Mouse (Mus musculus) embryonic facial prominence, embryonic 14.5 days (tissue): ENCODE measurements around the gene Txndc16. TPM values are rescaled to one million over a fixed set of nuclear protein-coding genes. Genes with fewer than 3 reads are reported as not detected.

Experiments
- polyA plus RNA-seq: library from polyadenylated mRNA; unstranded; fragments of >200 nt; fragmentation: Nextera tagmentation; extraction: Ambion mirVana; gene quantifications from 2 replicates; pipeline ENCODE4 v1.2.1, GENCODE M21; 2014

Txndc16 gene
- polyA plus RNA-seq, 1 experiment from 2014 or later = 18.0 TPM

Other genes with a start within 250 kb of the Txndc16 start
- gene Ptger2, start 232.1 kb downstream of the Txndc16 start, polyA plus RNA-seq = 0.81 and 1.2 TPM in 2 replicates
- 3.5 and 3.7 TPM in 2 replicates for gene Gpr137c, start 611 bp downstream of the Txndc16 start, polyA plus RNA-seq
- 31.0 and 33.7 TPM in 2 replicates for gene Ero1l, start 98.4 kb upstream of the Txndc16 start, polyA plus RNA-seq
- 153 and 162 TPM in 2 replicates for gene Psmc6, start 109.5 kb upstream of the Txndc16 start, polyA plus RNA-seq
- gene Styx, start 130.8 kb upstream of the Txndc16 start, polyA plus RNA-seq = 77.4 and 77.5 TPM in 2 replicates
- gene Gnpnat1, start 184.6 kb upstream of the Txndc16 start, polyA plus RNA-seq = 51.1 and 55.5 TPM in 2 replicates